Mouse (Mus musculus) kidney, embryonic 16.5 days (tissue): ENCODE measurements at regions not wholly inside any gene's neighbourhood (a gene's known extent, or its start where the extent isn't known, plus 50 kb on each side); places are given as distances from the start of the nearest gene placed in this dataset.

Experiments used
- ATAC-seq: fragments of 200-750 bp; cut with Nextera tagmentation; 2 replicates; pipeline ENCODE4 v1.8.0; 2017; ENCODE audit warnings: moderate TSS enrichment; ENCODE audit not compliant: low FRiP score, low TSS enrichment
- H3K27ac ChIP-seq: fragments of 300-500 bp; sonication (generic); 2 replicates; pipeline ENCODE4 v1.5.1; 2014; ENCODE audit warnings: low read length
- H3K27me3 ChIP-seq: fragments of 300-500 bp; sonication (generic); 2 replicates; pipeline ENCODE4 v1.6.1; 2014; ENCODE audit warnings: low read length, control low read depth, mixed read lengths; ENCODE audit not compliant: insufficient read depth
- H3K36me3 ChIP-seq: fragments of 300-500 bp; sonication (generic); 2 replicates; pipeline ENCODE4 v1.6.1; 2014; ENCODE audit warnings: low read length, control low read depth, mixed read lengths; ENCODE audit not compliant: insufficient read depth
- H3K4me1 ChIP-seq: fragments of 300-500 bp; sonication (generic); 2 replicates; pipeline ENCODE4 v1.6.1; 2014; ENCODE audit warnings: low read length, control low read depth, mixed read lengths; ENCODE audit not compliant: insufficient read depth
- H3K4me2 ChIP-seq: fragments of 300-500 bp; sonication (generic); replicated peaks from 2 replicates; pipeline ENCODE4 v1.6.1; 2014; ENCODE audit warnings: low read depth, low read length
- H3K4me3 ChIP-seq: fragments of 300-500 bp; sonication (generic); 2 replicates; pipeline ENCODE4 v1.5.1; 2014; ENCODE audit warnings: mild to moderate bottlenecking, low read length
- H3K9ac ChIP-seq: fragments of 300-500 bp; sonication (generic); replicated peaks from 2 replicates; pipeline ENCODE4 v1.6.1; 2014; ENCODE audit warnings: low read length
- H3K9me3 ChIP-seq: fragments of 300-500 bp; sonication (generic); 2 replicates; pipeline ENCODE4 v1.6.1; 2016; ENCODE audit warnings: low read length, control low read depth
- WGBS: fragments of 180-500 bp; shearing (Covaris S2); extraction: QIAGEN DNeasy Blood & Tissue Kit; methylation state at CpG from one replicate; pipeline ENCODE4 v1.1.7; 2014; 5-methylcytosine and 5-hydroxymethylcytosine counted together

DNA sequence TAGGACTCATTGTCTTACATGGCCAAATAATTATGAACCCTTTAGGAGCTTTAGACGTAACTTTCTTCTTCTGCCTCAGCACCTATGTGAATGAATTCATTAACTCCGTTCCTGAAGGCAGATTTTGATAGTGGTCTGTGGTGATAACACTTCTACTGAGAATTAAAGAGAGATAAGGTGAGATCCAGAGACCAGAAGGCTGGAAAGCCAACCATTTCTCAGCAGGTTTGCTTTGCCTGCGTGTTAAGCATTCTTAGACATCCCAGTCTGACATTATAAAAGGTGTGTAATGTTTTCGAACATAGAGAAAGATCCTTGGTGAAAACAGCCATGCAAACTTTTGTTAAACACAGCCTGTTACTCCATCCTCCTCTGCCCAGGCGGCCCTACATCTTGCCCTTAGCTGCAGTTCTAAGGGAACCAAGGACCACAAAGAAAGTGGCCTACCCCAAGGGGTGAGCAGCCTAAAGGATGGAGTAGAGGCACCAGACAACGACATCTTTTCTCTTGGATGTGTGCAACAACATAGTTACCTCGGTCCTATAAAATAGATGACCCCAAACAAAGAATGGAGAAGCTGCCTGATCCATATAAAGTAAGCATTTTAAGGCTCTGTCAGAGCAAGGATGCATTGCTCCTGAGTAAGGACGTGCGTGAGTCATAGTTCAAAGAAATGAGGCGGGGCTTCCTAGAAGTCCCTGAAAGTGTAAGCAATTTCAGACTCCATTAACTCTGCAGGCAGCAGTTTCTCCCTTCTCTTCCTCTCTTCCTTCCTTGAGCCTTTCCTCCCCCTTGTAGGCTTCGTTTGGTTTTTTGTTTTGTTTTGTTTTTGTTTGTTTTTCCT lies 55.1 kb upstream of the Xpr1 start:
- H3K9me3 ChIP-seq, result no peaks in the 10 kb centered on the region
- 49% methylated on average over 11 of the region's 11 CpGs for WGBS
- no peak overlapping the region for H3K4me3 ChIP-seq
- ATAC-seq, result no peak
- no peaks in the 10 kb centered on the region for H3K27me3 ChIP-seq
- no peaks in the 10 kb centered on the region for H3K36me3 ChIP-seq
- H3K9ac ChIP-seq, result no peak overlapping the region
- no peak overlapping the region for H3K27ac ChIP-seq
- H3K4me2 ChIP-seq, result no peak overlapping the region
- 0 out of 2 replicates have a peak, but pooled peaks cover 5% of the 10 kb centered on the region for H3K4me1 ChIP-seq

- Histone ChIP-seq H3K4me3 (no peak overlapping the region), H3K9me3 (no peaks in the 10 kb centered on the region), H3K4me1 (0 out of 2 replicates have a peak, but pooled peaks cover 5% of the 10 kb centered on the region), H3K27me3 (no peaks in the 10 kb centered on the region), H3K9ac (no peak overlapping the region), H3K4me2 (no peak overlapping the region), H3K27ac (no peak overlapping the region), H3K36me3 (no peaks in the 10 kb centered on the region)
- no peak for ATAC-seq
- 56% methylated on average over 5 of the region's 5 CpGs for WGBS
Measured at GRCm38 (mm10) chr1:155472956-155473646, 55.9 kb upstream of the Xpr1 start.

GRCm38 (mm10) chr1:155474973-155475372 lies 57.8 kb upstream of the Xpr1 start:
- H3K27me3 ChIP-seq, result no peaks in the 10 kb centered on the region
- H3K4me3 ChIP-seq, result no peak overlapping the region
- H3K9me3 ChIP-seq, result no peaks in the 10 kb centered on the region
- no peak overlapping the region for H3K27ac ChIP-seq
- no peak overlapping the region for H3K9ac ChIP-seq
- 53% methylated on average over 2 of the region's 2 CpGs for WGBS
- H3K4me2 ChIP-seq, result no peak overlapping the region
- H3K4me1 ChIP-seq, result 0 out of 2 replicates have a peak, but pooled peaks cover 5% of the 10 kb centered on the region
- no peak for ATAC-seq
- H3K36me3 ChIP-seq, result no peaks in the 10 kb centered on the region

DNA sequence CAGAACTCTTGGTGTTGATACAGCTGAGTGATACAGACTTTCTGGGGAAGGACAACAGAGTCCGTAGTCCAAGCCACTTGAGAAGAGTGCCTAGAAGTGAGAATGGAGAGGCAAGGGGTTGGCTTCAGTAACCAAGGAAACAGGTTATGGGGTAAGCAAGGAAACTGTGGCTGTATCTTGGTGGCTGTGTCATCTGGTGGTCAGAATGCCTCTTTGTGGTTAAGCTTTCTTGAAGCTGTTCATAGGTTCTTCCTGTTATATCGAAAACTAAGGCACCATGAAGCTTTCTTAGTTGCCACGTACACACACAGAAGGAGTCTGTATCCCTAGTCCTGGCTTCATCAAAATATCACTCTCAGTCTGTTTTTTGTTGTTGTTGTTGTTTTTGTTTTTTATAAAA lies 59.0 kb upstream of the Xpr1 start:
- Histone ChIP-seq H3K4me2 (no peak overlapping the region), H3K4me1 (0 out of 2 replicates have a peak, but pooled peaks cover 5% of the 10 kb centered on the region), H3K36me3 (no peaks in the 10 kb centered on the region), H3K27me3 (peaks cover under 1% of the 10 kb centered on the region; the same call in 1 of the 2 replicates), H3K9ac (no peak overlapping the region), H3K9me3 (no peaks in the 10 kb centered on the region), H3K27ac (no peak overlapping the region), H3K4me3 (no peak overlapping the region)
- no peak for ATAC-seq
- 89% methylated on average over 3 of the region's 3 CpGs for WGBS

DNA sequence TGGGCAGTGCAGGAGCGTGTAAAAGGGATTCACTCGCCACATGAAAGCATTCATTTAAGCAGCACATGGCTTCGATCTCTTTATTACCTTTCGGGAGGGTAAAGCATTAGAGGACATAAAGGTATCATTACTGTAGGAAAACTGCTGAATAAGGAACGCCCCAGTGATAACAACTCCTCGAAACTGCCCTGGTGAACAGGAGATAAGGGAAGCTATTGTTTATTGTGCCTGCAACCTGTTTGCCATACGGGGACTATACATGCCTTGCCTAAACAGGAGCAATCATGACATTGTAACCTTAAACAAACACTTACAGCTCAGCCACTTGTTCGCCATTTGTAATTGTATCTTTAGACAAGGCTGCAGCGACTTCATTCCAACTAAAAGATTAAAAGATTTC lies 64.9 kb upstream of the Xpr1 start:
- Histone ChIP-seq H3K9ac (no peak overlapping the region), H3K4me2 (no peak overlapping the region), H3K27me3 (peaks cover 4% of the 10 kb centered on the region; the same call in 1 of the 2 replicates), H3K4me1 (no peaks in the 10 kb centered on the region), H3K9me3 (no peaks in the 10 kb centered on the region), H3K27ac (no peak overlapping the region), H3K4me3 (no peak overlapping the region), H3K36me3 (no peaks in the 10 kb centered on the region)
- WGBS, result 30% methylated on average over 9 of the region's 9 CpGs
- no peak for ATAC-seq

GRCm38 (mm10) chr1:155482760-155483159 lies 65.5 kb upstream of the Xpr1 start:
- Histone ChIP-seq H3K36me3 (no peaks in the 10 kb centered on the region), H3K9ac (no peak overlapping the region), H3K4me1 (no peaks in the 10 kb centered on the region), H3K4me2 (no peak overlapping the region), H3K27me3 (peaks cover 4% of the 10 kb centered on the region; the same call in 1 of the 2 replicates), H3K27ac (no peak overlapping the region), H3K9me3 (no peaks in the 10 kb centered on the region), H3K4me3 (no peak overlapping the region)
- no peak for ATAC-seq
- 80% methylated on average over 5 of the region's 5 CpGs for WGBS

GRCm38 (mm10) chr1:155483693-155484092 lies 66.5 kb upstream of the Xpr1 start:
- no peaks in the 10 kb centered on the region for H3K9me3 ChIP-seq
- no peaks in the 10 kb centered on the region for H3K4me1 ChIP-seq
- no peak overlapping the region for H3K4me3 ChIP-seq
- WGBS, result 73% methylated on average over 7 of the region's 7 CpGs
- peaks cover 4% of the 10 kb centered on the region; the same call in 1 of the 2 replicates for H3K27me3 ChIP-seq
- H3K36me3 ChIP-seq, result no peaks in the 10 kb centered on the region
- no peak overlapping the region for H3K4me2 ChIP-seq
- no peak overlapping the region for H3K27ac ChIP-seq
- H3K9ac ChIP-seq, result no peak overlapping the region
- ATAC-seq, result no peak

DNA sequence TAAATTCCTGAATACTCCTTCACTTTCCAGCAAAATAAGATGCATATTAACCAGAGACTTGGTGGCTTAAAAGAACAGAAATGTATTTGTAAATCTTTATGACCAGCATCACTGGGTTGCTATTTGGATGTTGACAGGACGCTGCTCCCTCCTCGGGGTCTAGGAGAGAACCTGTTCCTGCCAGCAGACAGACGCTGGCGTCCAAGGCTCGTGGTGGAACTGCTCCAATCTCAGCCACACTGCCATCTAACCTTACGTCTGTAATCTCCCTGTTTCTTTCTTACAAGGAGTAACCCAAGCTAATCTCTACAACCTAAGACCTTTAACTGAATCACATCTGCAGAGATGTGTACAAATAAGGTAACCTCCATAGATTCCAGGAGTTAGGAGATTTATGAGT lies 70.1 kb upstream of the Acbd6 start:
- no peaks in the 10 kb centered on the region for H3K27me3 ChIP-seq

GRCm38 (mm10) chr1:155488966-155489661 lies 68.8 kb upstream of the Acbd6 start:
- Histone ChIP-seq H3K9me3 (no peaks in the 10 kb centered on the region), H3K4me1 (peaks cover 19% of the 10 kb centered on the region; the same call in 1 of the 2 replicates), H3K27me3 (no peaks in the 10 kb centered on the region), H3K36me3 (no peaks in the 10 kb centered on the region), H3K4me3 (no peak overlapping the region), H3K4me2 (no peak overlapping the region), H3K9ac (no peak overlapping the region), H3K27ac (no peak overlapping the region)
- 79% methylated on average over 11 of the region's 11 CpGs for WGBS
- no peak for ATAC-seq

More for the DNA sequence above, 70.1 kb upstream of the Acbd6 start:
- no peak overlapping the region for H3K4me3 ChIP-seq
- no peak overlapping the region for H3K4me2 ChIP-seq
- H3K4me1 ChIP-seq, result peaks cover 19% of the 10 kb centered on the region; the same call in 1 of the 2 replicates
- ATAC-seq, result no peak
- H3K36me3 ChIP-seq, result no peaks in the 10 kb centered on the region
- H3K9ac ChIP-seq, result no peak overlapping the region
- no peaks in the 10 kb centered on the region for H3K9me3 ChIP-seq
- H3K27ac ChIP-seq, result no peak overlapping the region
- WGBS, result 89% methylated on average over 6 of the region's 6 CpGs
